Mouse (Mus musculus) hindbrain, embryonic 15.5 days (tissue): ENCODE data around the gene Csta1. TPM values are rescaled to one million over a fixed set of nuclear protein-coding genes. Genes with fewer than 3 reads are reported as not detected.

Source experiments
- ATAC-seq: fragments of 200-750 bp; cut with Nextera tagmentation; 2 replicates; pipeline ENCODE4 v1.8.0; 2017; ENCODE audit warnings: low read depth, moderate number of reproducible peaks, moderate TSS enrichment; ENCODE audit not compliant: low FRiP score
- H3K27ac ChIP-seq: fragments of 300-500 bp; sonication (generic); replicated peaks from 2 replicates; pipeline ENCODE4 v1.5.1; 2015; ENCODE audit warnings: mild to moderate bottlenecking, inconsistent platforms
- H3K27me3 ChIP-seq: fragments of 300-500 bp; sonication (generic); 2 replicates; pipeline ENCODE4 v1.6.1; 2015; ENCODE audit warnings: control low read depth, inconsistent platforms
- H3K36me3 ChIP-seq: fragments of 300-500 bp; sonication (generic); 2 replicates; pipeline ENCODE4 v1.6.1; 2015; ENCODE audit warnings: control low read depth, inconsistent platforms
- H3K4me1 ChIP-seq: fragments of 300-500 bp; sonication (generic); replicated peaks from 2 replicates; pipeline ENCODE4 v1.6.1; 2015; ENCODE audit warnings: control low read depth, inconsistent platforms
- H3K4me2 ChIP-seq: fragments of 300-500 bp; sonication (generic); 2 replicates; pipeline ENCODE4 v1.6.1; 2015; ENCODE audit warnings: moderate library complexity, mild to moderate bottlenecking, inconsistent platforms
- H3K4me3 ChIP-seq: fragments of 300-500 bp; sonication (generic); 2 replicates; pipeline ENCODE4 v1.5.1; 2015; ENCODE audit warnings: mild to moderate bottlenecking, inconsistent platforms
- H3K9ac ChIP-seq: fragments of 300-500 bp; sonication (generic); 2 replicates; pipeline ENCODE4 v1.6.1; 2015; ENCODE audit warnings: inconsistent platforms
- H3K9me3 ChIP-seq: fragments of 300-500 bp; sonication (generic); 2 replicates; pipeline ENCODE4 v1.6.1; 2016; ENCODE audit warnings: control low read depth, inconsistent platforms
- WGBS: fragments of 180-500 bp; shearing (Covaris S2); methylation state at CpG from one replicate; pipeline ENCODE4 v1.1.7; 2015; 5-methylcytosine and 5-hydroxymethylcytosine counted together
- polyA plus RNA-seq: library from polyadenylated mRNA; unstranded; fragments of >200 nt; fragmentation: Nextera tagmentation; extraction: Ambion mirVana; gene quantifications from 2 replicates; pipeline ENCODE4 v1.2.1, GENCODE M21; 2015

Gene Csta1
- polyA plus RNA-seq, 1 experiment from 2014 or later = 0.06 TPM

DNA sequence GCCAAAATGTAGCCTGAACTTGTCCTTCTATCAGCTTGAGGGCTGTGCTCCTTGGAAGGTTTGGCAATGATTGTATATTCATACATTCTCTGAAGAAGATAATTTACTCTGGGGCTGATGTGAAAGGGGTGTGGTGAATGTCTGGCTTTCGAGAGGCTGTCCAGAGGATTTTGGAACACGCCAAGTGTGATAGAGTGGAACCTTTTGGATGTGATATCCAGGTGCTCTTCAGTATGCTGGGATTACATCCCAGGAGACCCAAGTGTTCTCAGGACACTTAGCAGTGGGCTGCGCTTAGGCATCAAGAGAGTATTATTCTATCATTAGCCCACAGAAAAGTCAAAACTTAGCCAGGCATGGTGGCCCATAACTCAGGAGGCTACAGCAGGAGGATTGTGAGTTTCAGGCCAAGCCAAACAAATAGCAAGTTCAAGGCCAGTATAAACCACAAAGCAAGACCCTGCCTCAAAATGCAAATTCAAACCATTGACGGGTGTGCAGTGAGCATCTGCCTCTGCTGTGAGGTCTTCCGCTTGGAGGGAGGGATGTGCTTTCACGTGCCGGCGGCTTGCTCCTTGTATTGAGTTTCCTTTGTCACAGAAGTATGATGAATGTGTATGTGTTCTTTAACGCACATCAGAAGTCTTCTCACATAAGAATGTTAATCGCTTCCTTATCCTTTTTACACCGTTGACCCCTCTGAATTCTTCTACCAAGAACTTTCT, 40.1 kb downstream of the Csta1 start:
- Histone ChIP-seq H3K9ac (no peak overlapping the region), H3K27me3 (no peaks in the 10 kb centered on the region), H3K4me3 (no peak overlapping the region), H3K36me3 (0 out of 2 replicates have a peak, but pooled peaks cover 6% of the 10 kb centered on the region), H3K27ac (no peak overlapping the region), H3K4me1 (no peaks in the 10 kb centered on the region), H3K4me2 (no peak overlapping the region), H3K9me3 (no peaks in the 10 kb centered on the region)
- ATAC-seq = no peak
- 82% methylated on average over 11 of the region's 11 CpGs for WGBS

DNA sequence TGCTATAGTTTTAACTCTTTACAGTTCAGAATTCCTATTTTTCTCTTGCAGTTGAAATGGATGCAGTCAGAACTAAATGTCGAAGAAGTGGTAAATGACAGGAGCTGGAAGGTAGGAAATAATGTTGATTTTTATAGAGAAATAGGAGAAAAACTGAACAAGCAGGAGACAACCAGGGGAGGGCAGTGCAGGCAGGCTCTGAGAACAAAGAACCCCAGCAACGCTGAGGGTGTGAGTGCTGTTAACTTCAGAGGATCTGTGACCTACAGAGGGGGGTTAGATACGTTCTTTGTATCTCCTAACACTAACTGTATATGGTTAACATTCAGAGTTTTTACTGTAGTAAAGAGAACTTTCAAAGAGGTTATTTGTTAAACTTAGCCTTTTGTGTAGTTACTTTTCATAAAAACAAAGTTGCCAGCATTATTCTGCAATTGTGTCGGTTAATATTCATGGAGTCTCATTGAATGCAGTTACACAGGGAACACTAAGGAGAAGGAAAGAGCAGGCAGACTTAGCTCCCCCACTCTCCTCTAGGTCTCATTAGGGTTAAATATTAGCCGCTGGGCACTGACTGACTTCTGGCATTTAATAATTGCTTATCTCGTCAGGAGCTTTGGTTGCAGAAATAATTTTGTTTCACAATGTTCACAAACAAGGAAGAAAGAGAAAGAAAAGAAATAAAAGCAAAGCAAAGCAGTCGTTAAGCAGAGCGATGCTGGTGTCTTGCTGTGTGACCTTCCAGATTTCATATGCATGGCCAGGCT, 41.0 kb downstream of the Csta1 start:
- no peak for ATAC-seq
- no peak overlapping the region for H3K4me3 ChIP-seq
- 72% methylated on average over 8 of the region's 8 CpGs for WGBS
- no peaks in the 10 kb centered on the region for H3K4me1 ChIP-seq
- no peak overlapping the region for H3K4me2 ChIP-seq
- H3K9ac ChIP-seq = no peak overlapping the region
- H3K36me3 ChIP-seq = 0 out of 2 replicates have a peak, but pooled peaks cover 6% of the 10 kb centered on the region
- no peak overlapping the region for H3K27ac ChIP-seq
- no peaks in the 10 kb centered on the region for H3K27me3 ChIP-seq
- H3K9me3 ChIP-seq = no peaks in the 10 kb centered on the region

DNA sequence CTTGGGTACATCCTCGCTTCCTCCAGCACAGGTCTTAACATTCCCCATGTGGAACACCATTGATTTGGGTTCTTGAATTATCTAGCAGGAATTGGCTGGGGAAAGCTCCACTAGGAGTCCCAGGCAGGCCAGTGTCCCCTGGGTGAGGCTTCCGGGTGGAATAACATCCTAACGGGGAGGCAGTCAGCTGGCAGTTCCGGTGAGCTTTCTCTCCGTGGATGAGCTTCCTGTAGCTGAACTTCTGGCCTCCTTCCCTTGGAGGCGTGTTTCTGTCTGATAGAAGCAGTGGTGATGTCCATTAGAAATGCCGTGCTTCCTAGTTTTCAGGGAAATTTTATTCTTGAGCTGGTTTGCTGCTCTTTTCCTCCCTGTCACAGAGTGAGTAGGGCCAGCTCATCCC, 42.0 kb downstream of the Csta1 start:
- H3K36me3 ChIP-seq = 0 out of 2 replicates have a peak, but pooled peaks cover 6% of the 10 kb centered on the region
- no peaks in the 10 kb centered on the region for H3K9me3 ChIP-seq
- no peak overlapping the region for H3K9ac ChIP-seq
- no peak overlapping the region for H3K4me2 ChIP-seq
- H3K4me1 ChIP-seq = no peaks in the 10 kb centered on the region
- no peak overlapping the region for H3K27ac ChIP-seq
- ATAC-seq = no peak
- WGBS = 85% methylated on average over 7 of the region's 7 CpGs
- no peak overlapping the region for H3K4me3 ChIP-seq
- no peaks in the 10 kb centered on the region for H3K27me3 ChIP-seq

DNA sequence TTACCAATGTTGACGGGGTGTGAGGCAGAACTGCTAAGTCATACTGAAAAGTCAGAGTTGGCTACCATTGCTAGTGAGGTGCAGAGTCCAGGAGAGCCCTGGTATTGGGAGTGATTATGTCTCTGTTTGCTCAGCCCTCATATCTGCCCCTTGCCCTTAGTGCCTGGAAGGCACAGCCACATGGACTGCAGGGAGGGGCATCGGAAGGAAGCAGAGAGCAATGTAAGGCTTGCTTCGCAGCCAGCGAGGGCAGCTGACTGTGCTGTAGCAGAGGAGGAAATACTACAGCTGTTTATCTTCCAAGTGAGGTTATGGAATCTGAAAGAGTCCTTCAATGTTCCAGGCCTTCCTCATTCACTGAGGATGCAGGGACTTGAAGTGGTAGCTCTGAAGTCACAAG, 43.2 kb downstream of the Csta1 start:
- H3K4me1 ChIP-seq = no peaks in the 10 kb centered on the region
- 94% methylated on average over 4 of the region's 4 CpGs for WGBS
- H3K27ac ChIP-seq = no peak overlapping the region
- no peak overlapping the region for H3K4me2 ChIP-seq
- no peaks in the 10 kb centered on the region for H3K9me3 ChIP-seq
- H3K27me3 ChIP-seq = no peaks in the 10 kb centered on the region
- H3K36me3 ChIP-seq = 0 out of 2 replicates have a peak, but pooled peaks cover 6% of the 10 kb centered on the region
- H3K4me3 ChIP-seq = no peak overlapping the region
- ATAC-seq = no peak
- H3K9ac ChIP-seq = no peak overlapping the region

DNA sequence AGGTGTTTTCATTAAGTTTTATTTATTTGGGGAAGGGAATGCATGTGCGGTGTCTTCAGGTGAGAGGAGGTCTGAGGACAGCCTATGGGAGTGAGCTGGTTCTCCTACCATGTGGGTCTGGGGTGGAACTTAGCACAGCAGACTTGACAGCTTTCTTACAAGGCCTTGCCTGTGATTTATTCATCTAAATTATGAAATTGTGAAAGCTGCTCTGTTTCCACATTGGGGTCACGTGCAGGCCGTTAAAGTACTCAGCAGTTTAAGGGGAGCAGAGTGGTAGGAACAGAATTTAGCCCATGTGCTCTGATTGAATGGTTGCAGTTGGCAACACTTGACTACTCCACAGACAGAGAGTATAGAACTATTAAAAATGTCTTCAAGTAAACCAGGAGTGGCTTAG, 51.1 kb downstream of the Csta1 start:
- Histone ChIP-seq H3K9ac (no peak overlapping the region), H3K4me2 (no peak overlapping the region), H3K4me3 (no peak overlapping the region), H3K36me3 (no peaks in the 10 kb centered on the region), H3K9me3 (no peaks in the 10 kb centered on the region), H3K4me1 (no peaks in the 10 kb centered on the region), H3K27ac (no peak overlapping the region), H3K27me3 (no peaks in the 10 kb centered on the region)
- WGBS = 99% methylated on average over 3 of the region's 3 CpGs
- ATAC-seq = no peak

DNA sequence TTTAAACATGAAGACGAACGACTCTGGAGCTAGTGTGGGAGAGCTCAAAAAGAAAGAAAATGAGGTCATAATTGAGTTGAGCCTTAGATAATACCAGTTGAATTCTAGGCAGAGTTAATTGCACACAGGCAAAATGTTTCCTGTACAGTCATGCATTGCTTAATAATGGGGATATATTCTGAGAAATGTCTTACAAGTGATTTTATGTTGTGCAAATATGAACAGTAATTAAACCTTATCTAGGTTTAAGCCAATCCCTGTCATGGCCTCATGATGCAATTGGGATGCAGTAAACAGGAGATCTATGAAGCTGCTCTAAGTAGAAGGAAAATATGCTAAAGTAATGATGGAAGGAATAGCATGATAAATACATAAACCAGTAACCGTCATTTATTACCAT, 56.3 kb downstream of the Csta1 start:
- H3K9ac ChIP-seq = no peak overlapping the region
- no peak overlapping the region for H3K27ac ChIP-seq
- 97% methylated on average over 3 of the region's 3 CpGs for WGBS
- H3K9me3 ChIP-seq = no peaks in the 10 kb centered on the region
- ATAC-seq = no peak
- H3K4me2 ChIP-seq = no peak overlapping the region
- no peaks in the 10 kb centered on the region for H3K27me3 ChIP-seq
- H3K4me1 ChIP-seq = peaks cover 14% of the 10 kb centered on the region
- no peaks in the 10 kb centered on the region for H3K36me3 ChIP-seq
- H3K4me3 ChIP-seq = no peak overlapping the region

DNA sequence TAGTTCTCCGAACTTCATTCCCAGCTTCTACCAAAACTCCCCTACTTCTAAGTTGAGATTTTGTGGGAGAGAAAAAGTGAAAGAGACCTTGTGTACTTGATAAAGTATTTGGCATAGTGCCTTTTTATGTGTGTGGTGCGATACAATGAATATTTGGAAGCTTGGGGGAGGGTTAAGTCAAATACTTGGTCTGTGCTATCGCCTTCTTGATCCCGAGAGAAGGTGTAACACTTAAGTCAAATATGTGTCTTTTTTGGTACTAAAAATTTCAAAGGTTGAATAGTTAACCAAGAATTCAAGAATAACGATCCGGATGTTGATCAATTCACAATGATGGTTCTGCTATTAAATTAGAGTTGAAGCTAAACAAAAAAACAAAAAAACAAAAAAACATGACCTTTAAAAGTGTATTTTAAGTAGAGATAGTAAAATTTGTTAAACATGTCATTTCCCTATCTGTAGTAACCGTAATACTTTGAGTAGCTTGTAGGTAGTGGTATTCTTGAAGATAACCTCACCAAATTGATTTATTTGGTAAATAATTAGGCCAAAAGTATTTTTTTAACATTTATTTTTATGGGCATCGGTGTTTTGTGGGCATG, 58.5 kb downstream of the Csta1 start:
- Histone ChIP-seq H3K4me3 (peak overlapping the region; percentile 83), H3K9me3 (no peaks in the 10 kb centered on the region), H3K27me3 (no peaks in the 10 kb centered on the region), H3K4me2 (peak overlapping the region; percentile 63), H3K4me1 (peaks cover 26% of the 10 kb centered on the region), H3K9ac (peak overlapping the region; percentile 85), H3K36me3 (no peaks in the 10 kb centered on the region), H3K27ac (peak overlapping the region; percentile 99)
- 29% methylated on average over 8 of the region's 8 CpGs for WGBS
- no peak for ATAC-seq

DNA sequence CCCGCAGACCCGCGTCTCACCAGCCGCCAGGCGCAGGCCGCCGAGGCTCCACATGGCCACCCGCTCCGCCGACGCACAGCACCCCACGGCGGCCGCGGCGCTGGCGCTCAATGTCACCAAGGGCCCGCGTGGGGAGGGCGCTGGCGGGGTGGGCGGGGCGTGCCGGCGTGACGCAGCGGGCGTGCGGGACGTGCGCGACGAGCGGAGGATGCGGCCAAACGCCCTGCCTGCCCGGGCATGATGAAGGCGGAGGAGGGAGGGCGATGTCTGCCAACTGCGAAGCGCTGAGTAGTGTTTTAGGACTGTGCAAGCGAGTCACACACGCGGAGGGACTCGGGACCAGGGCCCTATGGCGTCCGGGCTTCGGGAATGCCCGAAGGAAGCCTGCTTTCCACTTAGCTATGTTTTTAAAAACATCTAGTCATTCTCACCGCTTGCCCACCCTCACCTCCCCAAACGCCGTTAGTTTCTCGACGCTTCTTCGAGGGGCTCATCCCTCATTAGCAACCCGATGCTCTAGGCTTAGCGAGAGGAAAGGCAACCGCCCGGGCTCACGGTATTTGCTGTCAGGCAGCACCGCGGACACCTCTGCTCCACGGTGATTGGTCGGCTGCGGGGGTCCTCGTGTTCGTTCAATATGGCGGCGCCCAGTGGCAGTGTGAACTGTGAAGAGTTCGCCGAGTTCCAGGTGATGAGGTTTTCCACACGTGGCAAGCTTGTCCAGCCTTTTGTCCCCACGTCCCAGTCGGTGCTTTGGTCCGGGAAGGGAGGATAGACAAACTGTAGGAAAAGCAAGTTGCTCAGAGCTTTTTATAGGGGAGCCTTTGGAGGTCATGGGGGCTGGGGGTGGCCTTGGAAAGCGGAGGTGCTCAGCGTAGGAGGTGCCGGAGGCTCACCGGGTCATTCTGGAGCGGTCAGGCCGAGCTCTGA, 59.3 kb downstream of the Csta1 start, which contains the start of the genes Fam162a and Ccdc58:
Gene Fam162a (minus strand): TSS at position 145 of the 930 bp plus-strand sequence.
Gene Ccdc58 (plus strand): TSS at position 236 of the 930 bp plus-strand sequence.
- H3K4me1 ChIP-seq = peaks cover 26% of the 10 kb centered on the region

DNA sequence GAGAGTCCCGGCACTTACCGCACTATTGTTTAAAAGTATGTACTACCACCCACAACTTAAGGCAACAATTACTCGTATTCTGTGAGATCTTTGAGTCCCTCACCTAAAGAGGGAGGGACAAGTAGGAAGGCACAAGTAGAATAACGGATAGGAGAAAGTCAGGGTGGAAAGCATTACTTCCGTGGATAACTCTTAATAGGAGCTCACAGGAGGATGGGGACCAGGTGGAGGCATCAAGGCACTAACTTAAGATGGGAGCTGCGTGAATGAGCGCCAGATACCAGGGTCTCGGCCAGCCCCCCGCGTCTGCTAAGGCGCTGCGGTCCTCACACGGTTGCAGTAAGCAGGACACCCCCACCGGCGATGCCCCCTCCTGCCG, 60.0 kb downstream of the Csta1 start:
- no peak; the same call in 1 of the 2 replicates for ATAC-seq
- H3K4me3 ChIP-seq = peak overlapping the region; percentile 83
- peaks cover 26% of the 10 kb centered on the region for H3K4me1 ChIP-seq

More for the DNA sequence above, 59.3 kb downstream of the Csta1 start, which contains the start of the genes Fam162a and Ccdc58:
- no peaks in the 10 kb centered on the region for H3K36me3 ChIP-seq
- under 1% methylated on average over 81 of the region's 81 CpGs for WGBS
- H3K4me3 ChIP-seq = peak within 1 kb of the TSS; percentile 83
- H3K4me2 ChIP-seq = peak within 1 kb of the TSS; percentile 63
- H3K9ac ChIP-seq = peak within 1 kb of the TSS; percentile 85
- H3K27ac ChIP-seq = peak within 1 kb of the TSS; percentile 99
- peak; percentile 96 for ATAC-seq
- H3K9me3 ChIP-seq = no peaks in the 10 kb centered on the region
- H3K27me3 ChIP-seq = no peaks in the 10 kb centered on the region

More for the DNA sequence above, 60.0 kb downstream of the Csta1 start:
- Histone ChIP-seq H3K9me3 (no peaks in the 10 kb centered on the region), H3K27me3 (no peaks in the 10 kb centered on the region), H3K9ac (peak overlapping the region; percentile 85), H3K36me3 (no peaks in the 10 kb centered on the region), H3K4me2 (peak overlapping the region; percentile 63), H3K27ac (peak overlapping the region; percentile 99)
- under 1% methylated on average over 16 of the region's 16 CpGs for WGBS
